Mouse (Mus musculus) MEL (cell line): Measurements from ENCODE around the gene Znrf1. TPM values are rescaled to one million over a fixed set of nuclear protein-coding genes. Genes with fewer than 3 reads are reported as not detected.
A peak's percentile ranks its signal among the peaks of the same experiment; 100 is the strongest.

Experiments
- DNase-seq: peaks from one replicate; pipeline ENCODE4 v3.0.0; 2011; ENCODE audit warnings: low read depth, low spot score
- H3K27ac ChIP-seq: 2 replicates; pipeline ENCODE4 v1.5.1; 2012; ENCODE audit warnings: low read depth, mild to moderate bottlenecking, control low read depth, low read length, moderate library complexity; ENCODE audit not compliant: control insufficient read depth
- H3K27me3 ChIP-seq, 2 experiments: fragments of 150-350 bp in 1 of 2; sonication (generic) in 1 of 2; 2 replicates each; pipeline ENCODE4 v1.6.1; 2012; ENCODE audit warnings: low read length in 2 of 2, mild to moderate bottlenecking in 2 of 2, improper control_type of control experiment in 1 of 2, moderate library complexity in 1 of 2; ENCODE audit not compliant: insufficient read depth in 2 of 2, control insufficient read depth in 1 of 2
- H3K36me3 ChIP-seq, 2 experiments: 2 replicates each; pipeline ENCODE4 v1.6.1; 2012 to 2014; ENCODE audit warnings: low read length in 2 of 2, improper control_type of control experiment in 1 of 2, inconsistent platforms in 1 of 2, mild to moderate bottlenecking in 1 of 2; ENCODE audit not compliant: insufficient read depth in 2 of 2, control insufficient read depth in 1 of 2
- H3K4me1 ChIP-seq, 2 experiments: fragments of 150-350 bp in 1 of 2; sonication (generic) in 1 of 2; 2 replicates each; pipeline ENCODE4 v1.6.1; 2012; ENCODE audit warnings: low read length in 2 of 2, improper control_type of control experiment in 1 of 2, mild to moderate bottlenecking in 1 of 2; ENCODE audit not compliant: insufficient read depth in 2 of 2, control insufficient read depth in 1 of 2
- H3K4me3 ChIP-seq, 2 experiments: fragments of 150-350 bp in 1 of 2; sonication (generic) in 1 of 2; 2 replicates each; pipeline ENCODE4 v1.5.1; 2012; ENCODE audit warnings: low read depth in 2 of 2, low read length in 2 of 2, mild to moderate bottlenecking in 2 of 2, moderate library complexity in 2 of 2, control low read depth in 1 of 2, improper control_type of control experiment in 1 of 2; ENCODE audit not compliant: control insufficient read depth in 1 of 2, insufficient read depth in 1 of 2
- H3K79me2 ChIP-seq: 2 replicates; pipeline ENCODE4 v1.6.1; 2012; ENCODE audit warnings: mild to moderate bottlenecking, low read length, moderate library complexity; ENCODE audit not compliant: control insufficient read depth, poor library complexity, insufficient read depth
- H3K9ac ChIP-seq: 2 replicates; pipeline ENCODE4 v1.6.1; 2012; ENCODE audit warnings: low read depth, mild to moderate bottlenecking, control low read depth, low read length, moderate library complexity; ENCODE audit not compliant: control insufficient read depth, poor library complexity, severe bottlenecking
- H3K9me3 ChIP-seq: fragments of 150-350 bp; sonication (generic); replicated peaks from 2 replicates; pipeline ENCODE4 v1.6.1; 2012; ENCODE audit warnings: mild to moderate bottlenecking, low read length, improper control_type of control experiment, moderate library complexity; ENCODE audit not compliant: insufficient read depth
- CHD2 ChIP-seq: IDR thresholded peaks from 2 replicates; pipeline ENCODE4 v1.6.1; 2011; ENCODE audit warnings: low read length, improper control_type of control experiment
- CTCF ChIP-seq, 3 experiments: IDR thresholded peaks in 2 of 3; conservative IDR thresholded peaks in 1 of 3; 2 replicates each; pipeline ENCODE4 v1.5.1; 2011 to 2012; ENCODE audit warnings: low read length in 3 of 3, low read depth in 2 of 3, mild to moderate bottlenecking in 2 of 3, improper control_type of control experiment in 1 of 3, inconsistent platforms in 1 of 3, mixed read lengths in 1 of 3, moderate library complexity in 1 of 3; ENCODE audit not compliant: control insufficient read depth in 1 of 3, insufficient read depth in 1 of 3, poor library complexity in 1 of 3, severe bottlenecking in 1 of 3
- EP300 ChIP-seq, 2 experiments: IDR thresholded peaks; 2 replicates each; pipeline ENCODE4 v1.6.1; 2011; ENCODE audit warnings: improper control_type of control experiment in 2 of 2, low read length in 2 of 2, low read depth in 1 of 2, mild to moderate bottlenecking in 1 of 2
- GABPA ChIP-seq: IDR thresholded peaks from 2 replicates; pipeline ENCODE4 v1.6.1; 2012; ENCODE audit warnings: low read depth, mild to moderate bottlenecking, inconsistent platforms, low read length, improper control_type of control experiment, moderate library complexity
- GATA1 ChIP-seq: IDR thresholded peaks from 2 replicates; pipeline ENCODE4 v1.6.1; 2011; ENCODE audit warnings: low read depth, low read length, improper control_type of control experiment
- HCFC1 ChIP-seq: IDR thresholded peaks from 2 replicates; pipeline ENCODE4 v1.6.1; 2012; ENCODE audit warnings: low read depth, mild to moderate bottlenecking, inconsistent platforms, low read length, improper control_type of control experiment, moderate library complexity
- MAFK ChIP-seq: IDR thresholded peaks from 2 replicates; pipeline ENCODE4 v1.6.1; 2011; ENCODE audit warnings: low read depth, mild to moderate bottlenecking, low read length, improper control_type of control experiment, borderline replicate concordance
- MEF2A ChIP-seq: IDR thresholded peaks from 2 replicates; pipeline ENCODE4 v1.6.1; 2014; ENCODE audit warnings: low read depth, mild to moderate bottlenecking, inconsistent platforms, low read length, improper control_type of control experiment; ENCODE audit not compliant: poor library complexity, insufficient replicate concordance, severe bottlenecking; ENCODE audit errors: extremely low read depth
- MYC ChIP-seq: IDR thresholded peaks from 2 replicates; pipeline ENCODE4 v1.6.1; 2011; ENCODE audit warnings: low read depth, mild to moderate bottlenecking, low read length, improper control_type of control experiment, moderate library complexity
- NELFE ChIP-seq: IDR thresholded peaks from 2 replicates; pipeline ENCODE4 v1.6.1; 2011; ENCODE audit warnings: low read depth, low read length, improper control_type of control experiment
- POLR2A ChIP-seq, 2 experiments: IDR thresholded peaks; 2 replicates each; pipeline ENCODE4 v1.6.1; 2011 to 2012; ENCODE audit warnings: low read length in 2 of 2, mild to moderate bottlenecking in 2 of 2, control low read depth in 1 of 2, improper control_type of control experiment in 1 of 2, low read depth in 1 of 2, moderate library complexity in 1 of 2; ENCODE audit not compliant: control insufficient read depth in 1 of 2, insufficient read depth in 1 of 2, poor library complexity in 1 of 2
- POLR2AphosphoS5 ChIP-seq: IDR thresholded peaks from 2 replicates; pipeline ENCODE4 v1.6.1; 2012; ENCODE audit warnings: low read depth, borderline replicate concordance, mild to moderate bottlenecking, inconsistent platforms, low read length, moderate library complexity, mixed read lengths
- RCOR1 ChIP-seq: IDR thresholded peaks from 2 replicates; pipeline ENCODE4 v1.6.1; 2012; ENCODE audit warnings: low read depth, mild to moderate bottlenecking, inconsistent platforms, low read length, improper control_type of control experiment
- SIN3A ChIP-seq: IDR thresholded peaks from 2 replicates; pipeline ENCODE4 v1.6.1; 2012; ENCODE audit warnings: low read length, improper control_type of control experiment, inconsistent platforms
- TAL1 ChIP-seq: IDR thresholded peaks from 2 replicates; pipeline ENCODE4 v1.6.1; 2012; ENCODE audit warnings: mild to moderate bottlenecking, inconsistent platforms, low read length, moderate library complexity, mixed read lengths
- TBP ChIP-seq: IDR thresholded peaks from 2 replicates; pipeline ENCODE4 v1.8.0; 2011; ENCODE audit warnings: low read depth, low read length, improper control_type of control experiment
- ZKSCAN1 ChIP-seq: IDR thresholded peaks from 2 replicates; pipeline ENCODE4 v1.6.1; 2012; ENCODE audit warnings: low read depth, mild to moderate bottlenecking, inconsistent platforms, low read length, improper control_type of control experiment, moderate library complexity
- ZMIZ1 ChIP-seq: IDR thresholded peaks from 2 replicates; pipeline ENCODE4 v1.6.1; 2012; ENCODE audit warnings: low read depth, mild to moderate bottlenecking, inconsistent platforms, low read length, improper control_type of control experiment, moderate library complexity
- ZNF384 ChIP-seq: IDR thresholded peaks from 2 replicates; pipeline ENCODE4 v1.6.1; 2012; ENCODE audit warnings: low read depth, mild to moderate bottlenecking, inconsistent platforms, low read length, improper control_type of control experiment
- polyA plus RNA-seq, 2 experiments: library from polyadenylated mRNA; stranded (reverse) in 1 of 2; unstranded in 1 of 2; fragments of >175 nt in 1 of 2; fragments of >200 nt in 1 of 2; gene quantifications; 2 replicates each; pipeline versions ENCODE4 v1.2.1 to v1.2.4; 2012; ENCODE audit warnings: low replicate concordance in 2 of 2, low read depth in 1 of 2; ENCODE audit not compliant: insufficient read length in 2 of 2, insufficient read depth in 1 of 2, missing spikeins in 1 of 2
- total RNA-seq: library from RNA; depleted of rRNA; stranded (reverse); fragments of 300-350 nt; gene quantifications from 2 replicates; pipeline ENCODE4 v1.2.3, GENCODE M21; 2012

Znrf1 gene
- total and polyA plus RNA-seq, 3 experiments: 18.4 to 36.0 TPM; not detected in 1

- TF ChIP-seq CHD2: no peak
- TF ChIP-seq CTCF (IDR thresholded peaks at IDR 0.05 in 2 of 3, conservative IDR thresholded peaks at IDR 0.05 in 1 of 3; ENCODE audit: control insufficient read depth in 1 of 3, insufficient read depth in 1 of 3, low read depth in 2 of 3, low read length in 3 of 3, poor library complexity in 1 of 3, severe bottlenecking in 1 of 3): peak in 1 of 3 experiments; percentile 15; a peak in 1 of 6 replicates
- H3K4me1 ChIP-seq: no peaks in the 10 kb centered on the region
- H3K27me3 ChIP-seq: no peaks in the 10 kb centered on the region
- DNase-seq: peak; percentile 31
- H3K27ac ChIP-seq: no peak overlapping the region
- H3K4me3 ChIP-seq: no peak overlapping the region
- no peaks in the 10 kb centered on the region for H3K36me3 ChIP-seq
- no peak overlapping the region for H3K9ac ChIP-seq
- H3K79me2 ChIP-seq: no peaks in the 10 kb centered on the region
- H3K9me3 ChIP-seq: no peaks in the 10 kb centered on the region
Measured at GRCm38 (mm10) chr8:111614786-111615701, 79.1 kb downstream of the Znrf1 start.

GRCm38 (mm10) chr8:111617812-111618211 is 81.9 kb downstream of the Znrf1 start:
- H3K4me3 ChIP-seq: no peak overlapping the region
- no peaks in the 10 kb centered on the region for H3K36me3 ChIP-seq
- no peaks in the 10 kb centered on the region for H3K4me1 ChIP-seq
- H3K27ac ChIP-seq: no peak overlapping the region
- no peaks in the 10 kb centered on the region for H3K9me3 ChIP-seq
- no peak for DNase-seq
- no peaks in the 10 kb centered on the region for H3K27me3 ChIP-seq
- H3K9ac ChIP-seq: no peak overlapping the region
- H3K79me2 ChIP-seq: no peaks in the 10 kb centered on the region
- TF ChIP-seq POLR2AphosphoS5 (no peak), ZMIZ1 (no peak), MAFK (no peak), HCFC1 (no peak), SIN3A (no peak), EP300 (IDR thresholded peaks at IDR 0.05; ENCODE audit: low read depth in 1 of 2, low read length in 2 of 2) (no peak), NELFE (no peak), TBP (no peak), RCOR1 (no peak), ZNF384 (no peak), ZKSCAN1 (no peak), GABPA (no peak), POLR2A (IDR thresholded peaks at IDR 0.05; ENCODE audit: control insufficient read depth in 1 of 2, insufficient read depth in 1 of 2, low read depth in 1 of 2, low read length in 2 of 2, poor library complexity in 1 of 2) (no peak), TAL1 (no peak), MEF2A (no peak), MYC (no peak), GATA1 (no peak)
